Mouse (Mus musculus) liver, embryonic 15.5 days (tissue): ENCODE results near the gene Rpusd1. TPM values are rescaled to one million over a fixed set of nuclear protein-coding genes. Genes with fewer than 3 reads are reported as not detected.

ENCODE experiments used
- ATAC-seq: fragments of 200-750 bp; cut with Nextera tagmentation; 2 replicates; pipeline ENCODE4 v1.8.0; 2017; ENCODE audit warnings: moderate number of reproducible peaks, mild to moderate bottlenecking, moderate library complexity; ENCODE audit not compliant: insufficient read depth
- H3K27ac ChIP-seq: fragments of 300-500 bp; sonication (generic); replicated peaks from 2 replicates; pipeline ENCODE4 v1.5.1; 2015; ENCODE audit warnings: mild to moderate bottlenecking, inconsistent platforms
- H3K27me3 ChIP-seq: fragments of 300-500 bp; sonication (generic); 2 replicates; pipeline ENCODE4 v1.6.1; 2015; ENCODE audit warnings: mild to moderate bottlenecking, inconsistent platforms
- H3K36me3 ChIP-seq: fragments of 300-500 bp; sonication (generic); replicated peaks from 2 replicates; pipeline ENCODE4 v1.6.1; 2015; ENCODE audit warnings: moderate library complexity, mild to moderate bottlenecking, inconsistent platforms
- H3K4me1 ChIP-seq: fragments of 300-500 bp; sonication (generic); replicated peaks from 2 replicates; pipeline ENCODE4 v1.6.1; 2015; ENCODE audit warnings: inconsistent platforms
- H3K4me2 ChIP-seq: fragments of 300-500 bp; sonication (generic); 2 replicates; pipeline ENCODE4 v1.6.1; 2015; ENCODE audit warnings: moderate library complexity, mild to moderate bottlenecking, inconsistent platforms
- H3K4me3 ChIP-seq: fragments of 300-500 bp; sonication (generic); replicated peaks from 2 replicates; pipeline ENCODE4 v1.5.1; 2015; ENCODE audit warnings: mild to moderate bottlenecking, inconsistent platforms
- H3K9ac ChIP-seq: fragments of 300-500 bp; sonication (generic); 2 replicates; pipeline ENCODE4 v1.6.1; 2015; ENCODE audit warnings: moderate library complexity, mild to moderate bottlenecking, inconsistent platforms
- H3K9me3 ChIP-seq: fragments of 300-500 bp; sonication (generic); replicated peaks from 2 replicates; pipeline ENCODE4 v1.6.1; 2016; ENCODE audit warnings: inconsistent platforms
- WGBS: fragments of 180-500 bp; shearing (Covaris S2); methylation state at CpG from one replicate; pipeline ENCODE4 v1.1.7; 2015; ENCODE audit warnings: mixed read lengths; ENCODE audit not compliant: insufficient replicate concordance; 5-methylcytosine and 5-hydroxymethylcytosine counted together
- polyA plus RNA-seq: library from polyadenylated mRNA; unstranded; fragments of >200 nt; fragmentation: Nextera tagmentation; extraction: Ambion mirVana; gene quantifications from 2 replicates; pipeline ENCODE4 v1.2.1, GENCODE M21; 2015

Gene Rpusd1
- polyA plus RNA-seq, 1 experiment from 2014 or later = 6.6 TPM

- Histone ChIP-seq H3K9me3 (no peaks in the 10 kb centered on the region), H3K27me3 (peaks cover 14% of the 10 kb centered on the region), H3K9ac (no peak overlapping the region), H3K36me3 (no peaks in the 10 kb centered on the region), H3K4me1 (no peaks in the 10 kb centered on the region), H3K27ac (no peak overlapping the region), H3K4me3 (no peak overlapping the region), H3K4me2 (no peak overlapping the region)
- no peak for ATAC-seq
- WGBS = 60% methylated on average over 9 of the region's 9 CpGs
Observed at GRCm38 (mm10) chr17:25756378-25757242, 29.1 kb downstream of the Rpusd1 start.

- no peak for ATAC-seq
- WGBS = 35% methylated on average over 3 of the region's 3 CpGs
Observed at GRCm38 (mm10) chr17:25757691-25758090, 30.2 kb downstream of the Rpusd1 start.

GRCm38 (mm10) chr17:25760148-25760547 lies 32.7 kb downstream of the Rpusd1 start:
- Histone ChIP-seq H3K27me3 (peaks cover 14% of the 10 kb centered on the region), H3K9me3 (no peaks in the 10 kb centered on the region), H3K4me3 (no peak overlapping the region), H3K27ac (no peak overlapping the region), H3K36me3 (no peaks in the 10 kb centered on the region), H3K4me1 (no peaks in the 10 kb centered on the region), H3K9ac (no peak overlapping the region), H3K4me2 (no peak overlapping the region)
- 54% methylated on average over 8 of the region's 8 CpGs for WGBS
- no peak for ATAC-seq

More at GRCm38 (mm10) chr17:25757691-25758090, 30.2 kb downstream of the Rpusd1 start:
- Histone ChIP-seq H3K9me3 (no peaks in the 10 kb centered on the region), H3K4me3 (no peak overlapping the region), H3K27ac (no peak overlapping the region), H3K27me3 (peaks cover 14% of the 10 kb centered on the region), H3K4me2 (no peak overlapping the region), H3K9ac (no peak overlapping the region), H3K36me3 (no peaks in the 10 kb centered on the region), H3K4me1 (no peaks in the 10 kb centered on the region)

- 47% methylated on average over 4 of the region's 4 CpGs for WGBS
- peaks cover 14% of the 10 kb centered on the region for H3K27me3 ChIP-seq
- H3K4me1 ChIP-seq = no peaks in the 10 kb centered on the region
- no peak overlapping the region for H3K27ac ChIP-seq
- no peaks in the 10 kb centered on the region for H3K9me3 ChIP-seq
- no peak overlapping the region for H3K4me2 ChIP-seq
- H3K9ac ChIP-seq = no peak overlapping the region
- no peak overlapping the region for H3K4me3 ChIP-seq
- ATAC-seq = no peak
- no peaks in the 10 kb centered on the region for H3K36me3 ChIP-seq
Observed at GRCm38 (mm10) chr17:25761561-25761970, 34.1 kb downstream of the Rpusd1 start.

- Histone ChIP-seq H3K27me3 (peaks cover 14% of the 10 kb centered on the region), H3K4me3 (no peak overlapping the region), H3K4me1 (no peaks in the 10 kb centered on the region), H3K36me3 (no peaks in the 10 kb centered on the region), H3K27ac (no peak overlapping the region), H3K9me3 (no peaks in the 10 kb centered on the region), H3K9ac (no peak overlapping the region), H3K4me2 (no peak overlapping the region)
- ATAC-seq = no peak
- WGBS = 18% methylated on average over 3 of the region's 3 CpGs
Observed at GRCm38 (mm10) chr17:25762591-25762990, 35.1 kb downstream of the Rpusd1 start.

GRCm38 (mm10) chr17:25765886-25766285 lies 38.4 kb downstream of the Rpusd1 start:
- Histone ChIP-seq H3K4me1 (no peaks in the 10 kb centered on the region), H3K36me3 (no peaks in the 10 kb centered on the region), H3K4me2 (no peak overlapping the region), H3K27me3 (peaks cover 19% of the 10 kb centered on the region), H3K27ac (no peak overlapping the region), H3K9me3 (no peaks in the 10 kb centered on the region), H3K4me3 (no peak overlapping the region), H3K9ac (no peak overlapping the region)
- 54% methylated on average over 5 of the region's 5 CpGs for WGBS
- no peak for ATAC-seq

- ATAC-seq = no peak
- Histone ChIP-seq H3K9ac (no peak overlapping the region), H3K4me3 (no peak overlapping the region), H3K27ac (no peak overlapping the region), H3K4me1 (peaks cover 7% of the 10 kb centered on the region), H3K4me2 (no peak overlapping the region), H3K36me3 (no peaks in the 10 kb centered on the region), H3K27me3 (peaks cover 19% of the 10 kb centered on the region), H3K9me3 (no peaks in the 10 kb centered on the region)
- WGBS = 45% methylated on average over 9 of the region's 9 CpGs
Observed at GRCm38 (mm10) chr17:25769331-25769730, 41.9 kb downstream of the Rpusd1 start.

GRCm38 (mm10) chr17:25773549-25774120 lies 46.2 kb downstream of the Rpusd1 start, which contains the start of gene Narfl:
TSS of gene Narfl (plus strand) at chr17:25773776.
- Histone ChIP-seq H3K9me3 (no peaks in the 10 kb centered on the region), H3K27ac (peak within 1 kb of the TSS; percentile 48), H3K9ac (peak within 1 kb of the TSS; percentile 79), H3K4me3 (peak within 1 kb of the TSS; percentile 74), H3K27me3 (peaks cover 8% of the 10 kb centered on the region), H3K4me2 (peak within 1 kb of the TSS; percentile 84), H3K36me3 (peaks cover 18% of the 10 kb centered on the region; the same call in 1 of the 2 replicates), H3K4me1 (peaks cover 19% of the 10 kb centered on the region)
- under 1% methylated on average over 37 of the region's 37 CpGs for WGBS
- peak; percentile 79 for ATAC-seq

- H3K9me3 ChIP-seq = no peaks in the 10 kb centered on the region
- WGBS = 64% methylated on average over 10 of the region's 10 CpGs
Observed at GRCm38 (mm10) chr17:25775318-25776062, 48.0 kb downstream of the Rpusd1 start.

GRCm38 (mm10) chr17:25777948-25778347 lies 50.5 kb downstream of the Rpusd1 start:
- no peak overlapping the region for H3K4me2 ChIP-seq
- no peak overlapping the region for H3K27ac ChIP-seq
- no peak overlapping the region for H3K9ac ChIP-seq
- H3K9me3 ChIP-seq = no peaks in the 10 kb centered on the region
- 84% methylated on average over 5 of the region's 5 CpGs for WGBS
- ATAC-seq = no peak
- no peaks in the 10 kb centered on the region for H3K27me3 ChIP-seq
- H3K36me3 ChIP-seq = peaks cover 60% of the 10 kb centered on the region
- H3K4me3 ChIP-seq = no peak overlapping the region
- peaks cover 19% of the 10 kb centered on the region for H3K4me1 ChIP-seq

More at GRCm38 (mm10) chr17:25775318-25776062, 48.0 kb downstream of the Rpusd1 start:
- Histone ChIP-seq H3K4me2 (no peak overlapping the region; the same call in 1 of the 2 replicates), H3K4me1 (peaks cover 19% of the 10 kb centered on the region), H3K4me3 (no peak overlapping the region), H3K9ac (no peak overlapping the region), H3K36me3 (peaks cover 36% of the 10 kb centered on the region), H3K27ac (no peak overlapping the region), H3K27me3 (no peaks in the 10 kb centered on the region; the same call in none of the 2 replicates)
- no peak for ATAC-seq
